Mouse (Mus musculus) neutrophil, adult 65 days (primary cell): ENCODE data around the gene Olfr554. TPM values are rescaled to one million over a fixed set of nuclear protein-coding genes. Genes with fewer than 3 reads are reported as not detected.

ENCODE experiments used
- total RNA-seq: library from RNA; stranded (reverse); gene quantifications from 2 replicates; pipeline ENCODE4 v1.2.4, GENCODE M21; 2023

The Olfr554 gene
- total RNA-seq, result not detected in 2 replicates

DNA sequence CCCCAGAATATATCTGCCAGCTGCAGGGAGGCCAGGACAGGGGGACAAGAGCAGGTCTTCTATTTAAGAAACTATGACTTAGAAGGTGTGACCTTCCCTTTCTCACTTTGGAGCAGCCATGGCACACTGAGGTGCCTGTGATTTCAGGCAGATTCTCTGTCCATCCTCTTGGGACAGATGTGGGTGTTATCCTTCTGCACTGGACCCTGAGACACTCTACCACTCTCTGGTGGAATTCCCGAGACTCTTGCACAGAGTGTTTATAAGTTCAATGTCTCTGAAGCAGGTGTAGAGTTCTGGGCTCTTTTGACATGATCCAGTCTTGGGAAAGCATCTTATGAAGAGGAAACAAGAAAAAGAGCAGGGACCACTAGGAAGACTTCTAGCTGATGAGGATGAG lies at the start of gene Olfr554:
TSS of gene Olfr554 (plus strand) at position 301 of the 400 bp plus-strand sequence.

DNA sequence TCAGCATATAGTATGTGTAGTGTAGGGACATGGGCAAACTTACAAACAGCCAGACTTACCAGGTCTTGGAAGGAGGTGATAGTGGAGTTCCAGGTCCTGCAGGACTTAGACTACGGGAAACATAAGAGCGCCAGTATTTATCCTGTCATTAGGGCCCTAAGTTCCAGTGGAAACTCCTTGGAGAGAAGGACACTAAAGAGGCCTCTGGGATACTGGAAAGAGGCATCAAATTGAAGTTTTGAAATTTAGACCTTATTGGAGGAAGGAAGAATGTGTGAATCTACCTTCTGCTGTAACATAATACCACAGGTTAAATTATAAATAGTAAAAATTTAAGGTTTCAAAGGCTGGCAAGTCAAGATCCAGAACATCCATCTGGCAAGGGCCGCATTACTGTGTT lies 46.4 kb upstream of the Olfr554 start, which contains the start of gene Olfr551:
TSS of gene Olfr551 (minus strand) at position 101 of the 400 bp plus-strand sequence.

GRCm38 (mm10) chr7:102597378-102598031 lies 40.7 kb upstream of the Olfr554 start, which contains the start of gene Olfr552:
Olfr552 (plus strand) TSS chr7:102597770.

DNA sequence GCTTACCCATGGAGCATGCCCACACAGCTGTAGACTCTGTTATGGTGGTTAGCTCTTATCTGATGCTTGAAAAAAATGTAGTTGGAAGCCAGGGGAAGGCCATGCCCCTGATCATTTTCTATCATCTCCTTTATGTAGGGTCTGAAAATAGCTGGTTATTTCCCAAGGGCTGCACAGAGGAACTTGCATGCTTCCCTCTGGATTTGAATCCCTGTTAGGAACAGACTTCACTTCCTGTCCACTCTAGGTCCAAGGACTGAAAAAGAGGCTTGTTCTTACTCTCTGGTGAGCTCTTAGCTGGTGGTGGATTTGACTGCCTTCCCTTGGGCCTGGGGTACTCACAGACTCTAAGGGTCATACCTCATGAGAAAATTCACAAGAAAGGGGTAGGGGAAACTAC lies 20.1 kb upstream of the Olfr554 start, which contains the start of gene Olfr553:
TSS of gene Olfr553 (minus strand) at position 101 of the 400 bp plus-strand sequence.

DNA sequence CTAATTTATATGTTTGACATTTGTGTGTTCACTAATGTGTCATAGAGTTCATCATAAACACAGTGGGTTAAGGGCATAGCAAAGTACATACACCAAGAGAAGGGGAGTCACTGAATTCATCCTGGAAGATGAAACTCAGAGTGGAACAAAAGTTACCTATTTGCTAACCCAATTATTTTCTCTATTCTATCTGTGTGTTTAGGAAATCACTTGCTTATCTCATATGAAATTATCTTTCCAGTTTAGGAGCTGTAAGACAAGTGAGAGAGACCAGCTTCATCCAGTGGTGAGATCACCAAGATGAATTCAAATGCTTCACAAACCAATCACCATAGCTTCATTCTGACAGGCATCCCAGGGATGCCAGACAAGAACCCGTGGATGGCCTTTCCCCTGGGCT lies 20.3 kb downstream of the Olfr554 start, which contains the start of gene Olfr555:
TSS of gene Olfr555 (plus strand) at position 301 of the 400 bp plus-strand sequence.

DNA sequence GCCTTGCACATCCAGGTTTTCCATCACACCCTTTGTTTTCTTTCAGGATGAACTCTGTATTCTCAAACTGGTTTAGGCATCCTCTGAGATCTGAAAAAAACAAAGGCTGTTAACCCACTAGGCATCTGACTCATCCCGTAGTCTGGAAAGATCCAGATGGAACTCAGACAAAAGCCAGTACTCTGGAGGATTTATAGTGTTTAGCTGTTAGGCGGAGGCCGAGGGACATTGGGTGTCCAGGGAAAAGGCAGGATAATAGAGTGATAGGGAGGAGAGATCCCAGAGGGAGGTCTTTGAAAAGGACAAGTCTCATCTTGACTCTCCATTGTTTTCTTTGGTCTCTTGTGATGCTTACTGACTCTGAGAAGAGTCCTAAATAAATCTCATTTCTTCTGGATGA lies 26.4 kb downstream of the Olfr554 start, which contains the start of gene Olfr556:
TSS of gene Olfr556 (plus strand) at position 301 of the 400 bp plus-strand sequence.

GRCm38 (mm10) chr7:102686944-102687501 lies 48.8 kb downstream of the Olfr554 start, which contains the start of gene Trim68:
Trim68 (minus strand) TSS chr7:102687327.

Other genes with a start within 250 kb of the Olfr554 start
- 66.2 and 90.8 TPM in 2 replicates for gene Rrm1, start 196.7 kb upstream of the Olfr554 start, total RNA-seq
- not detected in 2 replicates for gene Olfr543, start 156.8 kb upstream of the Olfr554 start, total RNA-seq
- not detected in 2 replicates for gene Olfr544, start 150.1 kb upstream of the Olfr554 start, total RNA-seq
- not detected in 2 replicates for gene Olfr545, start 138.9 kb upstream of the Olfr554 start, total RNA-seq
- gene Olfr547, start 103.7 kb upstream of the Olfr554 start, total RNA-seq, result not detected in 2 replicates
- gene Olfr548-ps1, start 97.5 kb upstream of the Olfr554 start, total RNA-seq, result not detected in 2 replicates
- not detected in 2 replicates for gene Olfr549, start 88.6 kb upstream of the Olfr554 start, total RNA-seq
- 15.1 and 20.6 TPM in 2 replicates for gene Trim21, start 72.9 kb upstream of the Olfr554 start, total RNA-seq
- gene Olfr550, start 67.0 kb upstream of the Olfr554 start, total RNA-seq, result not detected in 2 replicates
- not detected in 2 replicates for gene Olfr551, start 46.5 kb upstream of the Olfr554 start, total RNA-seq
- gene Olfr552, start 40.7 kb upstream of the Olfr554 start, total RNA-seq, result 0.19 TPM in 1 of 2 replicates, not detected in the other
- not detected in 2 replicates for gene Olfr553, start 20.2 kb upstream of the Olfr554 start, total RNA-seq
- gene Olfr555, start 20.4 kb downstream of the Olfr554 start, total RNA-seq, result not detected in 2 replicates
- not detected in 2 replicates for gene Olfr556, start 26.5 kb downstream of the Olfr554 start, total RNA-seq
- gene Trim68, start 48.9 kb downstream of the Olfr554 start, total RNA-seq, result 2.0 and 2.8 TPM in 2 replicates
- gene Olfr557, start 57.5 kb downstream of the Olfr554 start, total RNA-seq, result not detected in 2 replicates
- gene Olfr558, start 63.8 kb downstream of the Olfr554 start, total RNA-seq, result not detected in 2 replicates
- gene Olfr33, start 80.6 kb downstream of the Olfr554 start, total RNA-seq, result not detected in 2 replicates
- not detected in 2 replicates for gene Olfr559, start 89.1 kb downstream of the Olfr554 start, total RNA-seq
- not detected in 2 replicates for gene Olfr560, start 120.9 kb downstream of the Olfr554 start, total RNA-seq
- gene Olfr78, start 121.0 kb downstream of the Olfr554 start, total RNA-seq, result not detected in 2 replicates
- not detected in 2 replicates for gene Olfr561, start 132.8 kb downstream of the Olfr554 start, total RNA-seq
- not detected in 2 replicates for gene Olfr564, start 165.0 kb downstream of the Olfr554 start, total RNA-seq
- gene Olfr566, start 220.3 kb downstream of the Olfr554 start, total RNA-seq, result not detected in 2 replicates
- not detected in 2 replicates for gene Olfr568, start 238.7 kb downstream of the Olfr554 start, total RNA-seq